Mouse (Mus musculus) heart, embryonic 10.5 days (tissue): ENCODE measurements around the gene Mamdc2. TPM values are rescaled to one million over a fixed set of nuclear protein-coding genes. Genes with fewer than 3 reads are reported as not detected.
A peak's percentile ranks its signal among the peaks of the same experiment; 100 is the strongest.

Experiments
- DNase-seq: peaks from one replicate; pipeline ENCODE4 v3.0.0-alpha.2; 2017; ENCODE audit warnings: low spot score
- H3K27ac ChIP-seq: fragments of 300-500 bp; sonication (generic); 2 replicates; pipeline ENCODE4 v1.5.1; 2016; ENCODE audit warnings: mild to moderate bottlenecking
- H3K27me3 ChIP-seq: fragments of 300-500 bp; sonication (generic); 2 replicates; pipeline ENCODE4 v1.6.1; 2016; ENCODE audit warnings: mild to moderate bottlenecking; ENCODE audit not compliant: poor library complexity, insufficient read depth, severe bottlenecking
- H3K36me3 ChIP-seq: fragments of 300-500 bp; sonication (generic); 2 replicates; pipeline ENCODE4 v1.6.1; 2016; ENCODE audit warnings: mild to moderate bottlenecking, moderate library complexity
- H3K4me1 ChIP-seq: fragments of 300-500 bp; sonication (generic); 2 replicates; pipeline ENCODE4 v1.6.1; 2016; ENCODE audit warnings: mild to moderate bottlenecking
- H3K4me3 ChIP-seq: fragments of 300-500 bp; sonication (generic); 2 replicates; pipeline ENCODE4 v1.5.1; 2016; ENCODE audit warnings: mild to moderate bottlenecking, moderate library complexity
- H3K9me3 ChIP-seq: fragments of 300-500 bp; sonication (generic); 2 replicates; pipeline ENCODE4 v1.6.1; 2016; ENCODE audit warnings: mild to moderate bottlenecking, moderate library complexity
- WGBS: fragments of 180-500 bp; shearing (Covaris S2); methylation state at CpG from one replicate; pipeline ENCODE4 v1.1.7; 2016; 5-methylcytosine and 5-hydroxymethylcytosine counted together
- polyA plus RNA-seq: library from polyadenylated mRNA; unstranded; fragments of >200 nt; fragmentation: Nextera tagmentation; extraction: Ambion mirVana; gene quantifications from 2 replicates; pipeline ENCODE4 v1.2.1, GENCODE M21; 2016

The Mamdc2 gene
- polyA plus RNA-seq, 1 experiment from 2014 or later: 1.8 TPM

DNA sequence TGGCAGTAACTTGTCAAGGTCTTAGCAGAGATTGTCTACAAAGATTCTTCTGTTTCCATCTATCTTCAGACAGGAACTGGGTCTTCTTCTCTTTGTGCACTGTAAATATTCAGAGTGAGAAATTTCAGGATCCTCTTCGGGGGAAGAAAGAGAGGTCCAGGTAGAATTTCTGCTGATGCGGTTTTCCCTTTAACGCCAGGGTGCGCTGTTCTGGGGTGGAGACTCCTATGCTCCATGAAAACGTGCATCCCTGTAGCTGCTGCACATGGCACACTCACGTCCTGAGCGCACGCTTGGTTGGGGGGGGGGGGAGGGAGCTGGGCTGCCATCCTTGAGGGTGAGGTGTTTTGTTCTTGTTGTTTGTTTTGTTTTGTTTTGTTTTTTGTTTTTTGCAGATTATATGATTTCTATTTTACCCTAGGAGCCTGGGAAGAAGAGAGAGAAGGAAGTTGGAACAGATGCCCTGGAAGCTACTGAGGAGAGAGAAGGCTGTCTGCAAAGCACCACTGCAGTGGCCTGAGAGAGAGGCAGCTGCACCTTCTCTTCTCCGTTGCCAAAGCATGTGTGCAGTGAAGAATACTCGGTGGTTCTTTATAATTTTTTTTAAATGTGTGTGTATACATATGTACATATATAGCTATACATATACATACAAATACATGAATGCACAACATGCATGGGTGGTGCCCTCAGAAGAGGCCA, 30.8 kb upstream of the Mamdc2 start:
- H3K4me3 ChIP-seq: no peak overlapping the region
- no peak for DNase-seq
- H3K4me1 ChIP-seq: no peaks in the 10 kb centered on the region; the same call in 1 of the 2 replicates
- no peaks in the 10 kb centered on the region for H3K36me3 ChIP-seq
- 15% methylated on average over 10 of the region's 10 CpGs for WGBS
- H3K27ac ChIP-seq: no peak overlapping the region
- no peaks in the 10 kb centered on the region for H3K9me3 ChIP-seq
- H3K27me3 ChIP-seq: no peaks in the 10 kb centered on the region

- no peak for DNase-seq
- H3K4me3 ChIP-seq: no peak overlapping the region
- H3K27ac ChIP-seq: no peak overlapping the region
- H3K36me3 ChIP-seq: no peaks in the 10 kb centered on the region
- H3K27me3 ChIP-seq: no peaks in the 10 kb centered on the region
- no peaks in the 10 kb centered on the region; the same call in 1 of the 2 replicates for H3K4me1 ChIP-seq
- WGBS: 61% methylated on average over 6 of the region's 6 CpGs
- no peaks in the 10 kb centered on the region for H3K9me3 ChIP-seq
Observed at GRCm38 (mm10) chr19:23477826-23478225, 29.6 kb upstream of the Mamdc2 start.

GRCm38 (mm10) chr19:23467866-23468265, 19.6 kb upstream of the Mamdc2 start:
- H3K27ac ChIP-seq: no peak overlapping the region
- WGBS: 38% methylated on average over 1 of the region's 1 CpGs
- H3K27me3 ChIP-seq: no peaks in the 10 kb centered on the region
- no peaks in the 10 kb centered on the region for H3K9me3 ChIP-seq
- no peaks in the 10 kb centered on the region for H3K4me1 ChIP-seq
- DNase-seq: no peak
- no peaks in the 10 kb centered on the region for H3K36me3 ChIP-seq
- H3K4me3 ChIP-seq: no peak overlapping the region

DNA sequence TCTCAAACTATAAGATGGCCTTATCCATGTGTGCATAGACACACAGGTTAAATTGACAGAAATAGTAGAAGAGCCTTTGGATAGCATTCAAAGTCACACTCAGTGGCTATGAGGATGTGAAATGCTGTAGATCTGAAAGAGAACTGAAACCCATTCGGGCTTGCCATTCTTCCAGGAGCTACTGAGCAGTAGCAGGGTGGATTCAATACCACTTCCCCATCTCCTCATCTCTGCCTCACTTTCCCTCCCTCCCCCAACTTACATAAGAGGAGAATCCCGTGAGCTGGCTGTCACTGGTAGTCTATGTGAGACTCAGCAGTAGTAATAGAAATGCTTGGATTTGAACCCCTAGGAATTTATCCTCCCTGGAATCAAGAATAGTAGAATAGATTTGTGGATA, 18.8 kb upstream of the Mamdc2 start:
- WGBS: 60% methylated on average over 2 of the region's 2 CpGs
- no peak overlapping the region for H3K27ac ChIP-seq

GRCm38 (mm10) chr19:23457492-23457891, 9.2 kb upstream of the Mamdc2 start:
- H3K27ac ChIP-seq: no peak overlapping the region
- H3K4me1 ChIP-seq: 0 out of 2 replicates have a peak, but pooled peaks cover 4% of the 10 kb centered on the region
- H3K27me3 ChIP-seq: no peaks in the 10 kb centered on the region
- no peak overlapping the region for H3K4me3 ChIP-seq
- no peaks in the 10 kb centered on the region for H3K36me3 ChIP-seq
- no peak for DNase-seq
- H3K9me3 ChIP-seq: peaks cover 3% of the 10 kb centered on the region; the same call in 1 of the 2 replicates
- 34% methylated on average over 4 of the region's 4 CpGs for WGBS

More for the DNA sequence above, 18.8 kb upstream of the Mamdc2 start:
- no peaks in the 10 kb centered on the region for H3K27me3 ChIP-seq
- H3K4me1 ChIP-seq: no peaks in the 10 kb centered on the region
- H3K9me3 ChIP-seq: no peaks in the 10 kb centered on the region
- no peak for DNase-seq
- H3K36me3 ChIP-seq: no peaks in the 10 kb centered on the region
- H3K4me3 ChIP-seq: no peak overlapping the region

DNA sequence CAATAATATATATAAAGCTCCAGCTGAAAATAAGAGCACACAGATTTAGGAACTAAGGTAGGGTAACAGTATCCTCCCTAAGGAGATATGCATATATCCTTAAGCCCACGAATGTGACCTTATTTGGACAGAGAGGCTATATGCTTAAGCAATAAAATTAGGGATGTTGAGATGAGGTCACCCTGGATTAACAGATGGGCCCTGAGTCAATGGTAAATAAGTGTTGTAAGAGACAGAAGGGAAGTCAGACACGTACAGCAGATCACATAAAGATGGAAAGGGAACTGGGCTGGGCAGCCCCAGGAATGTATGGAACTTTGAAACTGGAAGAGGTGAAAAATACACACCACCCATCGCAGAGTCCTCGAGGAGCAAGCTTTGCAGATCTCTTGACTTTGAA, 3.1 kb upstream of the Mamdc2 start:
- Histone ChIP-seq H3K9me3 (peaks cover 3% of the 10 kb centered on the region; the same call in 1 of the 2 replicates), H3K4me1 (peaks cover 16% of the 10 kb centered on the region), H3K36me3 (no peaks in the 10 kb centered on the region), H3K27ac (no peak overlapping the region), H3K4me3 (no peak overlapping the region), H3K27me3 (no peaks in the 10 kb centered on the region)
- 65% methylated on average over 4 of the region's 4 CpGs for WGBS
- no peak for DNase-seq

GRCm38 (mm10) chr19:23447221-23447987, 838 bp downstream of the Mamdc2 start:
- Histone ChIP-seq H3K9me3 (no peaks in the 10 kb centered on the region), H3K36me3 (no peaks in the 10 kb centered on the region), H3K4me1 (peaks cover 16% of the 10 kb centered on the region), H3K27me3 (no peaks in the 10 kb centered on the region), H3K4me3 (peak overlapping the region; percentile 63), H3K27ac (peak overlapping the region; percentile 77)
- WGBS: 2% methylated on average over 23 of the region's 23 CpGs
- no peak for DNase-seq

- Histone ChIP-seq H3K27ac (no peak overlapping the region), H3K4me3 (no peak overlapping the region), H3K4me1 (peaks cover 16% of the 10 kb centered on the region), H3K9me3 (no peaks in the 10 kb centered on the region), H3K27me3 (no peaks in the 10 kb centered on the region), H3K36me3 (no peaks in the 10 kb centered on the region)
- DNase-seq: no peak
- WGBS: 60% methylated on average over 7 of the region's 7 CpGs
Observed at GRCm38 (mm10) chr19:23444910-23445845, 3.1 kb downstream of the Mamdc2 start.

GRCm38 (mm10) chr19:23435731-23436130, 12.5 kb downstream of the Mamdc2 start:
- H3K9me3 ChIP-seq: no peaks in the 10 kb centered on the region
- no peak overlapping the region for H3K4me3 ChIP-seq
- no peaks in the 10 kb centered on the region for H3K36me3 ChIP-seq
- WGBS: 63% methylated on average over 4 of the region's 4 CpGs
- no peak overlapping the region for H3K27ac ChIP-seq
- no peak for DNase-seq
- no peaks in the 10 kb centered on the region for H3K4me1 ChIP-seq
- no peaks in the 10 kb centered on the region for H3K27me3 ChIP-seq

DNA sequence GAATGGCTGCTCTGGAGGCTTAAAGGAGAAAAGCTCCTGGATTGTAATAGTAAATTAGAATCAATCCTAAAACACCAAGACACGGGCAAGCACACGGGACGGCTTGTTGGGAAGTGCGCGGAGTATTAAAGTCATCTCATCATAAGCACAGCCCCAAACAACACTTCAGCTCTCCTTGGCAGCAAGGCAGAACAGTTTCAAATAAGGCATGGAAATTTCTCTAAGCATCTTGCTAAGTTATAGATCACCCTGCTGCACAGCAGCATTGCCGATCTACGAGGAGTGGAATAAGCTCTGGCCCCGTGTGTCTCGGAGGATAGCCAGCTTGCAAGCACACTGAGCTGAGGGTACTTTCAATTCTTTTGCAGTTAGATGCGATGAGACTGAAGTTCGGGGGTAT, 13.8 kb downstream of the Mamdc2 start:
- H3K27ac ChIP-seq: no peak overlapping the region
- no peaks in the 10 kb centered on the region for H3K9me3 ChIP-seq
- no peak for DNase-seq
- WGBS: 87% methylated on average over 11 of the region's 11 CpGs
- H3K4me3 ChIP-seq: no peak overlapping the region
- H3K4me1 ChIP-seq: no peaks in the 10 kb centered on the region
- no peaks in the 10 kb centered on the region for H3K27me3 ChIP-seq
- no peaks in the 10 kb centered on the region for H3K36me3 ChIP-seq

DNA sequence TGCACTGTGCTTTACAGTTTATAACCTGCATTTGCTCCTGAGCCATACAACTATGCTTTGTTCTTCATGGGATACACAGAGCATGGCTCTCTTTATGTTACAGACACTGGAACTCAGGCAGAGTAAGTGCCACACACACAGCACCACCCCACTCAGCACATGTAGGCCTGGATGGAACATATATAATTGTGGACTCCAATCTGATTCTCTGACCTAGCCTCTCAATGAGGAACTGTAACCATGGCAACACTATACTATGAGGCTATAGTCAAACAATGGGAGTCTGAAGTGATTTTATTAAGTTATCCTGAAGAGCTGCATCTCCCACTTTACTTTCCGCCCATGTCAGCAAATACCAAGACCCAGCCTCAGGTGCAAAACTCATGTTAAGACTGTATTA, 30.6 kb downstream of the Mamdc2 start:
- no peak for DNase-seq
- no peaks in the 10 kb centered on the region for H3K27me3 ChIP-seq
- WGBS: 91% methylated on average over 1 of the region's 1 CpGs
- H3K36me3 ChIP-seq: no peaks in the 10 kb centered on the region
- H3K4me3 ChIP-seq: no peak overlapping the region
- H3K27ac ChIP-seq: no peak overlapping the region
- H3K4me1 ChIP-seq: no peaks in the 10 kb centered on the region
- H3K9me3 ChIP-seq: no peaks in the 10 kb centered on the region

GRCm38 (mm10) chr19:23410800-23411199, 37.4 kb downstream of the Mamdc2 start:
- Histone ChIP-seq H3K27me3 (no peaks in the 10 kb centered on the region), H3K4me3 (no peak overlapping the region), H3K9me3 (no peaks in the 10 kb centered on the region), H3K36me3 (no peaks in the 10 kb centered on the region), H3K27ac (no peak overlapping the region), H3K4me1 (no peaks in the 10 kb centered on the region)
- no peak for DNase-seq
- WGBS: 83% methylated on average over 5 of the region's 5 CpGs
